Mouse (Mus musculus): ENCODE data around the gene Rab34. TPM values are rescaled to one million over a fixed set of nuclear protein-coding genes. Genes with fewer than 3 reads are reported as not detected.

The Rab34 gene
- total RNA-seq (2014; rRNA removed; ENCODE audit: low replicate concordance) (55.1 and 57.5 TPM in 2 replicates), polyA plus RNA-seq (2015; fragmentation: Nextera tagmentation; extraction: Ambion mirVana) (37.1 and 39.7 TPM in 2 replicates)

GRCm38 (mm10) chr11:78188331-78189233 lies at the start of gene Rab34:
TSS of gene Rab34 (plus strand) at chr11:78188430.
- ATAC-seq (ENCODE audit: insufficient read depth, low read depth) (peak; percentile 72), DNase-seq (ENCODE audit: low spot score) (peak; percentile 72)
- H3K36me3 ChIP-seq (replicated peaks; ENCODE audit: control insufficient read depth, insufficient read depth, low read length): peaks cover 20% of the 10 kb centered on the region
- under 1% methylated on average over 78 of the region's 80 CpGs for WGBS
- peak within 1 kb of the TSS; percentile 74 for H3K4me2 ChIP-seq (ENCODE audit: low read depth, low read length)
- TF ChIP-seq CTCF (IDR thresholded peaks at IDR 0.05; ENCODE audit: low read depth) (no peak), EP300 (IDR thresholded peaks at IDR 0.05; ENCODE audit: low read depth) (no peak)
- peaks cover 6% of the 10 kb centered on the region; the same call in 1 of the 2 replicates for H3K4me1 ChIP-seq (ENCODE audit: control insufficient read depth, insufficient read depth)
- H3K9me3 ChIP-seq (replicated peaks; ENCODE audit: control insufficient read depth, low read length): no peaks in the 10 kb centered on the region
- peak within 1 kb of the TSS; percentile 71 for H3K4me3 ChIP-seq (ENCODE audit: low read depth, low read length)
- peak within 1 kb of the TSS; percentile 78 for H3K27ac ChIP-seq (ENCODE audit: low read depth)
- no peaks in the 10 kb centered on the region for H3K27me3 ChIP-seq (ENCODE audit: control insufficient read depth, insufficient read depth, low read length)
- H3K9ac ChIP-seq (replicated peaks; ENCODE audit: low read depth, low read length): peak within 1 kb of the TSS; percentile 78

- TF ChIP-seq EP300 (IDR thresholded peaks at IDR 0.05; ENCODE audit: low read depth) (no peak), CTCF (IDR thresholded peaks at IDR 0.05; ENCODE audit: low read depth) (no peak)
- Histone ChIP-seq H3K4me3 (ENCODE audit: low read depth, low read length) (no peak overlapping the region), H3K36me3 (replicated peaks; ENCODE audit: control insufficient read depth, insufficient read depth, low read length) (peaks cover 28% of the 10 kb centered on the region), H3K9me3 (replicated peaks; ENCODE audit: control insufficient read depth, low read length) (no peaks in the 10 kb centered on the region), H3K4me2 (ENCODE audit: low read depth, low read length) (no peak overlapping the region), H3K9ac (replicated peaks; ENCODE audit: low read depth, low read length) (no peak overlapping the region), H3K27me3 (ENCODE audit: control insufficient read depth, insufficient read depth, low read length) (no peaks in the 10 kb centered on the region), H3K4me1 (ENCODE audit: control insufficient read depth, insufficient read depth) (peaks cover 16% of the 10 kb centered on the region; the same call in 1 of the 2 replicates), H3K27ac (ENCODE audit: low read depth) (no peak overlapping the region)
- DNase-seq (ENCODE audit: low spot score) (no peak), ATAC-seq (ENCODE audit: insufficient read depth, low read depth) (no peak)
- 28% methylated on average over 5 of the region's 5 CpGs for WGBS
Measured at GRCm38 (mm10) chr11:78140665-78141064, 47.6 kb upstream of the Rab34 start.

GRCm38 (mm10) chr11:78143520-78143919 lies 44.7 kb upstream of the Rab34 start:
- H3K4me2 ChIP-seq (ENCODE audit: low read depth, low read length): no peak overlapping the region
- TF ChIP-seq EP300 (IDR thresholded peaks at IDR 0.05; ENCODE audit: low read depth): no peak
- no peak for TF ChIP-seq CTCF (IDR thresholded peaks at IDR 0.05; ENCODE audit: low read depth)
- no peak overlapping the region for H3K4me3 ChIP-seq (ENCODE audit: low read depth, low read length)
- H3K9ac ChIP-seq (replicated peaks; ENCODE audit: low read depth, low read length): no peak overlapping the region
- ATAC-seq (ENCODE audit: insufficient read depth, low read depth) (no peak), DNase-seq (ENCODE audit: low spot score) (no peak)
- no peaks in the 10 kb centered on the region for H3K27me3 ChIP-seq (ENCODE audit: control insufficient read depth, insufficient read depth, low read length)
- peaks cover 3% of the 10 kb centered on the region; the same call in 1 of the 2 replicates for H3K4me1 ChIP-seq (ENCODE audit: control insufficient read depth, insufficient read depth)
- H3K27ac ChIP-seq (ENCODE audit: low read depth): no peak overlapping the region
- peaks cover 53% of the 10 kb centered on the region for H3K36me3 ChIP-seq (replicated peaks; ENCODE audit: control insufficient read depth, insufficient read depth, low read length)
- WGBS: 96% methylated on average over 2 of the region's 2 CpGs
- no peaks in the 10 kb centered on the region for H3K9me3 ChIP-seq (replicated peaks; ENCODE audit: control insufficient read depth, low read length)

GRCm38 (mm10) chr11:78146168-78146567 lies 42.1 kb upstream of the Rab34 start:
- no peak for ATAC-seq (ENCODE audit: insufficient read depth, low read depth)
- Histone ChIP-seq H3K9me3 (replicated peaks; ENCODE audit: control insufficient read depth, low read length) (no peaks in the 10 kb centered on the region), H3K36me3 (replicated peaks; ENCODE audit: control insufficient read depth, insufficient read depth, low read length) (peaks cover 77% of the 10 kb centered on the region), H3K4me1 (ENCODE audit: control insufficient read depth, insufficient read depth) (no peaks in the 10 kb centered on the region), H3K4me3 (ENCODE audit: low read depth, low read length) (no peak overlapping the region), H3K27ac (ENCODE audit: low read depth) (no peak overlapping the region), H3K9ac (replicated peaks; ENCODE audit: low read depth, low read length) (no peak overlapping the region), H3K27me3 (ENCODE audit: control insufficient read depth, insufficient read depth, low read length) (no peaks in the 10 kb centered on the region), H3K4me2 (ENCODE audit: low read depth, low read length) (no peak overlapping the region)
- 83% methylated on average over 5 of the region's 5 CpGs for WGBS
- 0 out of 2 replicates have a peak, but pooled peaks have one; percentile 13 for TF ChIP-seq CTCF (IDR thresholded peaks at IDR 0.05; ENCODE audit: low read depth)
- no peak for TF ChIP-seq EP300 (IDR thresholded peaks at IDR 0.05; ENCODE audit: low read depth)
- DNase-seq (ENCODE audit: low spot score): no peak

- peaks cover 79% of the 10 kb centered on the region for H3K36me3 ChIP-seq (replicated peaks; ENCODE audit: control insufficient read depth, insufficient read depth, low read length)
Measured at GRCm38 (mm10) chr11:78146707-78147543, 41.3 kb upstream of the Rab34 start.

More at GRCm38 (mm10) chr11:78146707-78147543, 41.3 kb upstream of the Rab34 start:
- no peak overlapping the region for H3K27ac ChIP-seq (ENCODE audit: low read depth)
- ATAC-seq (ENCODE audit: insufficient read depth, low read depth) (peak; percentile 44; the same call in 1 of the 2 replicates), DNase-seq (ENCODE audit: low spot score) (no peak)
- WGBS: 91% methylated on average over 6 of the region's 6 CpGs
- no peaks in the 10 kb centered on the region for H3K27me3 ChIP-seq (ENCODE audit: control insufficient read depth, insufficient read depth, low read length)
- H3K4me3 ChIP-seq (ENCODE audit: low read depth, low read length): no peak overlapping the region
- no peaks in the 10 kb centered on the region for H3K9me3 ChIP-seq (replicated peaks; ENCODE audit: control insufficient read depth, low read length)
- no peak overlapping the region for H3K4me2 ChIP-seq (ENCODE audit: low read depth, low read length)
- no peaks in the 10 kb centered on the region for H3K4me1 ChIP-seq (ENCODE audit: control insufficient read depth, insufficient read depth)
- TF ChIP-seq CTCF (IDR thresholded peaks at IDR 0.05; ENCODE audit: low read depth) (no peak), EP300 (IDR thresholded peaks at IDR 0.05; ENCODE audit: low read depth) (no peak)
- H3K9ac ChIP-seq (replicated peaks; ENCODE audit: low read depth, low read length): no peak overlapping the region

Measured in heart, postnatal 0 days (tissue).